Mouse (Mus musculus): ENCODE measurements around the gene Syde1. TPM values are rescaled to one million over a fixed set of nuclear protein-coding genes. Genes with fewer than 3 reads are reported as not detected.
"Not testable (repeated sequence)": the region's sequence is repeated elsewhere in the genome, so short reads cannot be mapped to it uniquely, and the experiment has no call there.

Syde1 gene
- 0.32 to 0.48 TPM in 2 of 3 replicates, not detected in the other for total RNA-seq (2017)

- ATAC-seq (replicated peaks; ENCODE audit: insufficient number of reproducible peaks, low FRiP score, low TSS enrichment, poor library complexity, severe bottlenecking) = no peak
These were observed at the start of gene Syde1 for GRCm38 (mm10) chr10:78591406-78592328. TSS of gene Syde1 (minus strand) at chr10:78591964.

GRCm38 (mm10) chr10:78632311-78632710, 40.5 kb upstream of the Syde1 start:
- ATAC-seq (replicated peaks; ENCODE audit: insufficient number of reproducible peaks, low FRiP score, low TSS enrichment, poor library complexity, severe bottlenecking) = no peak

GRCm38 (mm10) chr10:78630194-78630593, 38.4 kb upstream of the Syde1 start:
- no peak for ATAC-seq (replicated peaks; ENCODE audit: insufficient number of reproducible peaks, low FRiP score, low TSS enrichment, poor library complexity, severe bottlenecking)

- not testable (repeated sequence) for ATAC-seq (replicated peaks; ENCODE audit: insufficient number of reproducible peaks, low FRiP score, low TSS enrichment, poor library complexity, severe bottlenecking)
These were observed 31.4 kb upstream of the Syde1 start for GRCm38 (mm10) chr10:78623143-78623542.

- no peak for ATAC-seq (replicated peaks; ENCODE audit: insufficient number of reproducible peaks, low FRiP score, low TSS enrichment, poor library complexity, severe bottlenecking)
These were observed 26.2 kb upstream of the Syde1 start, which contains the start of gene Olfr1357 for GRCm38 (mm10) chr10:78617974-78618373. TSS of gene Olfr1357 (minus strand) at chr10:78618074.

GRCm38 (mm10) chr10:78607602-78608001, 15.8 kb upstream of the Syde1 start:
- no peak for ATAC-seq (replicated peaks; ENCODE audit: insufficient number of reproducible peaks, low FRiP score, low TSS enrichment, poor library complexity, severe bottlenecking)

- ATAC-seq (replicated peaks; ENCODE audit: insufficient number of reproducible peaks, low FRiP score, low TSS enrichment, poor library complexity, severe bottlenecking) = no peak
These were observed 13.3 kb upstream of the Syde1 start for GRCm38 (mm10) chr10:78605080-78605479.

- ATAC-seq (replicated peaks; ENCODE audit: insufficient number of reproducible peaks, low FRiP score, low TSS enrichment, poor library complexity, severe bottlenecking) = no peak
These were observed 8.1 kb upstream of the Syde1 start for GRCm38 (mm10) chr10:78599865-78600264.

- no peak for ATAC-seq (replicated peaks; ENCODE audit: insufficient number of reproducible peaks, low FRiP score, low TSS enrichment, poor library complexity, severe bottlenecking)
These were observed 2.8 kb upstream of the Syde1 start for GRCm38 (mm10) chr10:78594566-78594965.

GRCm38 (mm10) chr10:78594157-78594556, 2.4 kb upstream of the Syde1 start:
- ATAC-seq (replicated peaks; ENCODE audit: insufficient number of reproducible peaks, low FRiP score, low TSS enrichment, poor library complexity, severe bottlenecking) = no peak

- ATAC-seq (replicated peaks; ENCODE audit: insufficient number of reproducible peaks, low FRiP score, low TSS enrichment, poor library complexity, severe bottlenecking) = no peak
These were observed 2.0 kb upstream of the Syde1 start for GRCm38 (mm10) chr10:78593736-78594135.

- ATAC-seq (replicated peaks; ENCODE audit: insufficient number of reproducible peaks, low FRiP score, low TSS enrichment, poor library complexity, severe bottlenecking) = no peak
These were observed 1.2 kb upstream of the Syde1 start for GRCm38 (mm10) chr10:78592856-78593379.

GRCm38 (mm10) chr10:78590744-78591143, 1.0 kb downstream of the Syde1 start:
- no peak for ATAC-seq (replicated peaks; ENCODE audit: insufficient number of reproducible peaks, low FRiP score, low TSS enrichment, poor library complexity, severe bottlenecking)

GRCm38 (mm10) chr10:78589901-78590300, 1.9 kb downstream of the Syde1 start:
- no peak for ATAC-seq (replicated peaks; ENCODE audit: insufficient number of reproducible peaks, low FRiP score, low TSS enrichment, poor library complexity, severe bottlenecking)

- ATAC-seq (replicated peaks; ENCODE audit: insufficient number of reproducible peaks, low FRiP score, low TSS enrichment, poor library complexity, severe bottlenecking) = no peak
These were observed 2.5 kb downstream of the Syde1 start for GRCm38 (mm10) chr10:78589291-78589690.

GRCm38 (mm10) chr10:78586026-78586425, 5.7 kb downstream of the Syde1 start:
- no peak for ATAC-seq (replicated peaks; ENCODE audit: insufficient number of reproducible peaks, low FRiP score, low TSS enrichment, poor library complexity, severe bottlenecking)

GRCm38 (mm10) chr10:78585606-78586005, 6.2 kb downstream of the Syde1 start:
- no peak for ATAC-seq (replicated peaks; ENCODE audit: insufficient number of reproducible peaks, low FRiP score, low TSS enrichment, poor library complexity, severe bottlenecking)

- no peak for ATAC-seq (replicated peaks; ENCODE audit: insufficient number of reproducible peaks, low FRiP score, low TSS enrichment, poor library complexity, severe bottlenecking)
These were observed 6.8 kb downstream of the Syde1 start for GRCm38 (mm10) chr10:78584996-78585395.

GRCm38 (mm10) chr10:78583939-78584338, 7.8 kb downstream of the Syde1 start:
- ATAC-seq (replicated peaks; ENCODE audit: insufficient number of reproducible peaks, low FRiP score, low TSS enrichment, poor library complexity, severe bottlenecking) = no peak

GRCm38 (mm10) chr10:78583347-78583746, 8.4 kb downstream of the Syde1 start:
- no peak for ATAC-seq (replicated peaks; ENCODE audit: insufficient number of reproducible peaks, low FRiP score, low TSS enrichment, poor library complexity, severe bottlenecking)
